Mouse (Mus musculus): Measurements from ENCODE around the gene Bglap3. TPM values are rescaled to one million over a fixed set of nuclear protein-coding genes. Genes with fewer than 3 reads are reported as not detected.
A peak's percentile ranks its signal among the peaks of the same experiment; 100 is the strongest.

Bglap3 gene
- polyA plus RNA-seq, 1 experiment from 2014 or later = 0.22 TPM

DNA sequence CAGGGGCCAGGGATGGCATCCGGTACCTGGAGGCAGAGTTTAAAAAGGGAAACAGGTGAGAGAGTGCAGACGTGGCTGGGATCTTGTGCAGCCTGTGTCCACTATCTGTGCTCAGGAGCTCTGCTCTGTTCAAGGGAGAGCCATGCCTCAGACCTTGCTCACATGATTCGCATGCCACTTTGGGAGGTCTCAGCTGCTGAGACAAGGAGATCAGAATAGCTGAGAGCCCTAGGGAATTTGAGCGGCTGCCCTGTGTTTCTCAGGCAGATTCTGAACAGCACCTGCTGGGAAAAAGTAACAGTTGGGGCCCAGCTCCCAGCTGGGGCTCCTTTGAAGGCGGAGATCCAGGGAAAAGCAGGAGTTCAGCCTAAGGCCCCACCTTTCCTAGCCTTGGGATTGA is 13.0 kb downstream of the Bglap3 start:
- ATAC-seq = no peak

DNA sequence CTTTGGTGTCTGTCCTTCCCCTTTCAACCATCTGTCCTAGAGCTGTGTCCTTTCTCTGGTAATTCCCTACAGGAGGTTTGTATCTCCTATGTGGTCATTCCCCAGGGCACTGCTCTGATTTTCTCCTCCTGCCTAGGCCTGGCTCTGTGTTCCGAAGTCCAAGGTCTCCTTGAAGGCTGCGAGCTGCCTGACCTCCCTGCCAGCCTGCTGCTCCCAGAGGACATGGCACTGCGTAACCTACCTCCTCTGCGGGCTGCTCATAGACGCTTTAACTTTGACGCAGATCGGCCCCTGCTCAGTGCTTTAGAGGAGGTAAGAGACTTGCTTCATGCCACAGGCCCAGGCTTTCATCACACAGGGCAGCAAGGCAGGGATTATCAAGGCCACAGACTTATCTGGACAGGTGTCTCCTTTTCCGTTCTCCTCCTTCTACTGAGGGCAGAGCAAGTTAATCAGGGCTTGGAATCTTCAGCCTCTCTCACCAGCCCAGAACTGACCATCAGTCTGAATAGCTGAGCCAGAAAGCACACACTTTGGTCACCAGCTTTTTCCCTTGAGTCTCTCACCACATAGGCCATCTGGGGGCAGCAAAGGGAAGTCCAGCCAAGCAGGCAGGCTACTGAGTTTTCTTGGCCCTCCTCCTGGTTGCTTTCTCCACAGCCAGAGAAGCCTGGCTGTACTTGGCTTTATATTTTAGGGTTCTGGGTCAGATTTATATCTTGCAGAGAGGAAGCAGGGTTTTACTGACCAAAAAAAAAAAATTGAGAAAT is 18.0 kb downstream of the Bglap3 start:
- POLR2A ChIA-PET = interaction anchor here (0.6 kb wide), 2 partner anchors 41 to 601 kb away, joined by 4 read pairs; no protein-coding TSS in a partner anchor
- in situ Hi-C loops (cut with MboI; ENCODE audit: low pct_unique_long_range_greater_than_20kb) = no loop called here

More for the DNA sequence above, 13.0 kb downstream of the Bglap3 start:
- POLR2A ChIA-PET = interaction anchor here (0.8 kb wide), 1 partner anchor 11 kb away, joined by 3 read pairs; no protein-coding TSS in a partner anchor
- DNase-seq (ENCODE audit: low read depth, low spot score) = no peak
- no peaks in the 10 kb centered on the region for H3K27me3 ChIP-seq
- CTCF ChIA-PET = interaction anchor here (1.1 to 1.2 kb wide), 3 partner anchors 14 to 28 kb away, joined by 3 to 5 read pairs (median 4); no protein-coding TSS in a partner anchor
- TF ChIP-seq CTCF (IDR thresholded peaks at IDR 0.05) = no peak
- in situ Hi-C loops (cut with MboI; ENCODE audit: low pct_unique_long_range_greater_than_20kb) = no loop called here

DNA sequence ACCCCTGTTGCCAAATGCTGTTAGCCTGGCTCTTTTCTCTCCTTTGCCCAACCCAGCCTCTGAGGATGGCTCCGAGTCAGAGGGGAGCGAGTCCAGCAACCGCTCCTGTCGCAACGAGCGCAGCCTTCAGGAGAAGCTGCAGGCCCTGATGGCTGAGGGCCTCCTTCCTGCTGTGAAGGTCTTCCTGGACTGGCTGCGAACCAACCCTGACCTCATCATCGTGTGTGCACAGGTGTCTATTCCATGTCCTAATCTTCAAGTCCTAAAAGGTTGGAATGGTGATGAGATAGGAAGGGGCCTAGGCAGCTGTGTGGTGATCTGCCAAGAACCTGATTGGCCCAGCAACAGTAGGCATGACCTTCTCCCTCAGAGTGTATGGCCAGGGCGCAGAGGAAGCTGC is 19.6 kb downstream of the Bglap3 start:
- CTCF ChIA-PET = interaction anchor here (0.8 kb wide), 1 partner anchor 13 kb away, joined by 3 read pairs; no protein-coding TSS in a partner anchor
- ATAC-seq (no peak), DNase-seq (ENCODE audit: low read depth, low spot score) (no peak)
- POLR2A ChIA-PET = interaction anchor here (0.7 to 1.7 kb wide), 3 partner anchors 14 to 22 kb away, joined by 3 to 7 read pairs (median 3); no protein-coding TSS in a partner anchor
- TF ChIP-seq CTCF (IDR thresholded peaks at IDR 0.05) = no peak
- H3K27me3 ChIP-seq = no peaks in the 10 kb centered on the region
- in situ Hi-C loops (cut with MboI; ENCODE audit: low pct_unique_long_range_greater_than_20kb) = no loop called here

More for the DNA sequence above, 18.0 kb downstream of the Bglap3 start:
- DNase-seq (ENCODE audit: low read depth, low spot score) = no peak
- no peak for TF ChIP-seq CTCF (IDR thresholded peaks at IDR 0.05)
- CTCF ChIA-PET = interaction anchor here (0.8 to 1.3 kb wide), 2 partner anchors 10 to 12 kb away, joined by 4 to 5 read pairs; partner anchors contain the start of gene Paqr6
- ATAC-seq = no peak
- no peaks in the 10 kb centered on the region for H3K27me3 ChIP-seq

DNA sequence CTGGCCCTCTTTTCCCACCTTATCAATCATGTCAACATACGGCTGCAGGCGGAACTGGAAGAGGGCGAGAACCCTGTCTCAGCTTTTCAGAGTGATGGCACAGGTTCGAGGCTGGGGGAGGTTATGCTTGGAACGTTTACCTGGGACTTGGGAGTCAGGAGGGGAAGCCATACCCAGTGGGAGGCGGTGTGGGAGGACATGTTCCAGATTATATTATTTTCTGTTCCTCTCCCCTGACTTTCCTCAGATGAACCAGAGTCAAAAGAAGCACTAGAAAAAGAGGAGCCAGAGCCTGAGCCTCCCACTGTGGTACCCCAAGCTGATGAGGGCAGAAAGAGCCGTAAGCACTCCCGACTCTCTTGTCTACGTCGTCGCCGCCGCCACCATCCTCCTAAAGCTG is 21.8 kb downstream of the Bglap3 start:
- DNase-seq (ENCODE audit: low read depth, low spot score) (no peak), ATAC-seq (no peak)
- ChIA-PET POLR2A (no interaction called here), CTCF (interaction anchor here (1.8 kb wide), 1 partner anchor 12 kb away, joined by 4 read pairs; no protein-coding TSS in a partner anchor)
- no peaks in the 10 kb centered on the region for H3K27me3 ChIP-seq
- TF ChIP-seq CTCF (IDR thresholded peaks at IDR 0.05) = no peak
- in situ Hi-C loops (cut with MboI; ENCODE audit: low pct_unique_long_range_greater_than_20kb) = no loop called here

DNA sequence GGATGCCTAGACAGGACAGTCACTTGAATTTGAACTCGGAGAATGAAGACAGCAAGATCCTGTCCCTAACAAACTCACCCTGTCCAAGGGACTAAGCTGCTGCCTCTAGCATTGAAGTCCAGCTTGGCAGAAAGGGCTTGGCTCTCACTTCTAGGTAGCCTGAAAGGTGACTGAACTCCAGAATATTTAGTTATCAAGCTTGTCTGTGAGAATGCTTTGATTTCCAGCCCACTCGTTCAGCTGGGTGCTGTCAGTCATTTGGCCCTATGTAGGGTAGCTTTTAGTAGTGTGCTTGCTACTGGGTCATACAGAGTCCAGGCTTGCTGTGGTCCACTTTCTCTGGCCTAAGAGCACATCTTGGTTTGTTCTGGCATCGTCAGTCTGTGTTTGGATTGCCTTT is 33.5 kb downstream of the Bglap3 start:
- DNase-seq (ENCODE audit: low read depth, low spot score) (no peak), ATAC-seq (no peak)
- no peaks in the 10 kb centered on the region for H3K27me3 ChIP-seq
- in situ Hi-C loops (cut with MboI; ENCODE audit: low pct_unique_long_range_greater_than_20kb) = no loop called here
- TF ChIP-seq CTCF (IDR thresholded peaks at IDR 0.05) = no peak
- POLR2A ChIA-PET = interaction anchor here (1.6 kb wide), 1 partner anchor 14 kb away, joined by 7 read pairs; no protein-coding TSS in a partner anchor
- CTCF ChIA-PET = interaction anchor here (1.0 to 1.8 kb wide), 4 partner anchors 9 to 21 kb away, joined by 3 to 4 read pairs (median 4); no protein-coding TSS in a partner anchor

DNA sequence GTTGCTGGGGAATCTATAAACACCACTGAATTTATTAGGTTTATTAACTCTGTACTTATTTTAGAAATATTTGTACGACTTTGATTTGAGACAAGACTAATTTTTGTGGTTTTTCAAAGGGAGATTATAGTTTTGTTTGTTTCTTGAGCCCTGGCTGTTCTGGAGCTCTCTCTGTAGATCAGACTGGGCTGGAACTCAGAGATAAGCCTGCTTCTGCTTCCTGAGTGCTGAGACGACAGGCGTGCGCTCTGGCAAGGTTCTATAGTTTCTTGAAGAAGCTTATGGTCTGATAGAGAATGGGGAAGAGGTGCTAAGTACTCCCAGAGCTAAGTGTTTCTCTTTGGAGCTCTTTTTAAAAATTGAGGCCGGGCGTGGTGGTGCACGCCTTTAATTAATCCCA is 34.2 kb downstream of the Bglap3 start:
- in situ Hi-C loops (cut with MboI; ENCODE audit: low pct_unique_long_range_greater_than_20kb) = no loop called here
- ATAC-seq = no peak
- POLR2A ChIA-PET = interaction anchor here (0.6 to 1.6 kb wide), 5 partner anchors 9 to 149 kb away, joined by 3 to 7 read pairs (median 5); partner anchors contain the start of genes Cct3 and Tsacc
- DNase-seq (ENCODE audit: low read depth, low spot score) = no peak
- H3K27me3 ChIP-seq = no peaks in the 10 kb centered on the region
- CTCF ChIA-PET = interaction anchor here (1.0 kb wide), 1 partner anchor 12 kb away, joined by 4 read pairs; no protein-coding TSS in a partner anchor
- TF ChIP-seq CTCF (IDR thresholded peaks at IDR 0.05) = no peak

DNA sequence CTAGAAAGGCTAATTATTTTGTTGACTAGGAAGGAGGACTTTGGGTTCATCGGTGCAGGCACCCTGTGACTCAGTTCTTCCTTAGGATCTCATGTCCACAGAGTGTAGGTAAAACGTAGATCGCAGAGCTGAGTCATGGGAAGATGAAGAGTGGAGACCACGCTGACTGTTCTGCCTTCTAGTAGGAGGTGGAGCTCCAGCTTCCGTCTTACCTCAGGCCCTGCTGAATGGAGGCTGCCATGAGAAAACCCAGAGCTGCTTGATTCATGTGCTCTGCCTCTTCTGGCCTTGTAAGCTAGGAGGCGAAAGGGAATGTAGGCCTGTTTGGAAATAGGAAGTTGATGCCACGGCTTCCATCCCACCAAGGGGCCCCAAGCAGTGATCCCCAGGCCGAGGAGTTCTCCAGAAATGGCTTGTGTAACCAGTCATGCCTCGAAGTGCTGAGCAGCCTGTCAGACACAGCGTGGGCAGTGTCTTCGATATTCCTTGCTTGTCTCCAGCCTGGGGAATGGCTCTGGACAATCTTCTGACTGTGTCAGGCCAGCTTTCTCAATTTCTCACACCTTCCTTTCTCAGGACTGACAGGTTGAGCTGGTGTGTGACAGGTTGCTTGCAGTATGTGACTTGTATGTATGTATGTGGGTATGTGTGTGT is 35.0 kb downstream of the Bglap3 start:
- no peaks in the 10 kb centered on the region for H3K27me3 ChIP-seq
- ATAC-seq (no peak), DNase-seq (ENCODE audit: low read depth, low spot score) (no peak)
- in situ Hi-C loops (cut with MboI; ENCODE audit: low pct_unique_long_range_greater_than_20kb) = no loop called here
- TF ChIP-seq CTCF (IDR thresholded peaks at IDR 0.05) = no peak
- ChIA-PET POLR2A (interaction anchor here (0.6 to 4.7 kb wide), 5 partner anchors 10 to 65 kb away, joined by 3 to 27 read pairs (median 6); partner anchors contain the start of genes Cct3, Glmp and Tsacc), CTCF (interaction anchor here (1.1 to 2.4 kb wide), 2 partner anchors 10 to 188 kb away, joined by 3 to 6 read pairs; no protein-coding TSS in a partner anchor)

DNA sequence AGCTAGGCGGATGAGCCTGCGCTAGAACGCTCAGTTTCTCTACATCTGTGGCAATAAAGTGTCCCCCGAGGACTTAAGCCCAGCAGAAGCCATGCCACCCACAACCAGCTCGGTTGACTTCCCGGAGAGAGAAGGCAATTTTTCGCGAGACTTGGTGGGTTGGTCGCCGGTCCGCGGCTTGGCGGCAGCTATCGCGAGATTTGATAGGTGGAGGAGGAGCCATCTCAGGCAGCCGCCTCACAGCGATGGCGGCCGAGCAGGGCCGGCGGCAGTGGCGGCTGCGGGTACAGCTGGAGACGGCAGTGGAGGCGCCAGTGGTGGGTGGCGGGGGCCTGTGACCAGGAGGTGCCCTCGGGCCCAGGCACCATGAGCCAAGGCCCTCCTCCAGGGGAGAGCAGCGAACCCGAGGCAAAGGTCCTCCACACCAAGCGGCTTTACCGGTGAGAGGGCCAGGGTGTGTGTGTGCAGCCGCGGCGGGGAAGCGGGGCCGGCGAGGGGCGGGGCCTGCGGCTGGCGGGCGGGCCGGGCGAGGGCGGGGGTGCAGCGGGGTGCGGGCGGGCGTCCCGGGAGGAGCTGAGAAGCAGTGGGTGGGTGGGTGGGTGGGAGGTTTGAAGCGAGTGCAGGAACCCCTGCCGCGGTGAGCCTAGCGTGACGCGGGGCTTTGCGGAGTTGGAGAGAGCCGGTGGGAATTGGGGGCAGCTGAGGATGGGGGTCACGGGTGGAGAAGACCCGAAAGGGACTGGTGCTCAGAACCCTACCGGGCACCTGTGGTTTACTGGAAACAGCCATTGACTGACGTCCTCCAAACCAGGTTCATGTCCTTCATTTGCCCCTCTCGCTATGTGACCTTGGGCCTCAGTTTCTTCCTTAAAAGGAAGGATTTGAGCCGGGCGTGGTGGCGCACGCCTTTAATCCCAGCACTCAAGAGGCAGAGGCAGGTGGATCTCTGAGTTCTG is 36.2 kb downstream of the Bglap3 start, which contains the start of the genes Tmem79 and Smg5:
Gene Tmem79, minus strand, starts transcription at position 91 of the 956 bp plus-strand sequence.
Gene Smg5, plus strand, starts transcription at position 203 of the 956 bp plus-strand sequence.
- ATAC-seq = peak; percentile 76
- DNase-seq (ENCODE audit: low read depth, low spot score) = peak; percentile 93
- in situ Hi-C loops (cut with MboI; ENCODE audit: low pct_unique_long_range_greater_than_20kb) = no loop called here
- no peaks in the 10 kb centered on the region for H3K27me3 ChIP-seq
- CTCF ChIA-PET = interaction anchor here (1.1 to 2.4 kb wide), 4 partner anchors 11 to 186 kb away, joined by 3 to 9 read pairs (median 4); no protein-coding TSS in a partner anchor
- TF ChIP-seq CTCF (IDR thresholded peaks at IDR 0.05) = no peak
- POLR2A ChIA-PET = interaction anchor here (0.6 to 4.7 kb wide), 12 partner anchors 11 to 194 kb away, joined by 3 to 27 read pairs (median 4); partner anchors contain the start of genes Cct3, Glmp and Tsacc

DNA sequence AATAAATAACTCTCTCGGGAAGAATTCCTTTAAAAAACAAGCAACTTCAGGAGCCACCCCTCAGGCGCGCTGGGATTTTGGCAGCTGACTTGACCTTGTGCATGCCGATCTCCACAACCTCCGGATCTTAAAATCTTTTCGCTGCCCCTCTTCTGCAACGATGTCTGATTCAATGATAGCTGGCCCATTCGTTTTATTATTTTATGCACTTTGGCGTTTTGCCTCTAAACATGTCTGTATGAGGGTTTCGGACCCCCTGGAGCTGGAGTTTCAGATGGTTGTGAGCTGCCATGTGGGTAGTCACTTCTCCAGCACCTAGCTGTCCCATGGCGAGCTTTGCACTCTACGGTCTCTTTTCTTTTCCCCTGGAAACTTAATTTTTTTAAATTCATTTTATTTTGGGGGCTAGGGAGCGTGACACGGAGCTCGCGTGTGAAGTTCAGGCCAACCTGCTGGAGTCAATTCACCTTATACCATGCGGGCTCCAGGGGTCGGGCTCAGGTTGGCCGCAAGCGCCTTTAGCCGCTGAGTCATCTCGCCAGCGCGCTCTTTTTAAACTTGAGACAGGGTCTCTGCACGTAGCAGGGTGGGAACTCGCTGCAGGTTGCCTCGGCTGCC is 37.0 kb downstream of the Bglap3 start:
- TF ChIP-seq CTCF (IDR thresholded peaks at IDR 0.05) = no peak
- ATAC-seq (peak; percentile 70), DNase-seq (ENCODE audit: low read depth, low spot score) (no peak)
- ChIA-PET POLR2A (interaction anchor here (0.6 to 4.7 kb wide), 9 partner anchors 10 to 195 kb away, joined by 3 to 27 read pairs (median 3); partner anchors contain the start of gene Glmp), CTCF (interaction anchor here (1.1 to 2.4 kb wide), 3 partner anchors 12 to 15 kb away, joined by 3 to 9 read pairs (median 6); no protein-coding TSS in a partner anchor)
- in situ Hi-C loops (cut with MboI; ENCODE audit: low pct_unique_long_range_greater_than_20kb) = no loop called here
- H3K27me3 ChIP-seq = no peaks in the 10 kb centered on the region

Measured in Patski (cell line).